Mouse (Mus musculus): Measurements from ENCODE around the gene Ippk. TPM values are rescaled to one million over a fixed set of nuclear protein-coding genes. Genes with fewer than 3 reads are reported as not detected.

Ippk gene
- polyA plus RNA-seq, 1 experiment from 2014 or later, result 7.3 TPM

- H3K9ac ChIP-seq, result no peak overlapping the region
- H3K4me2 ChIP-seq, result no peak overlapping the region
- H3K4me1 ChIP-seq (replicated peaks), result peaks cover 9% of the 10 kb centered on the region; the same call in 1 of the 2 replicates
- no peak overlapping the region for H3K27ac ChIP-seq (replicated peaks)
- ATAC-seq (ENCODE audit: insufficient read depth), result no peak
- no peaks in the 10 kb centered on the region for H3K27me3 ChIP-seq
- WGBS (ENCODE audit: insufficient replicate concordance), result 73% methylated on average over 11 of the region's 11 CpGs
- no peak overlapping the region for H3K4me3 ChIP-seq (replicated peaks)
- H3K36me3 ChIP-seq (replicated peaks), result peaks cover 39% of the 10 kb centered on the region
- H3K9me3 ChIP-seq (replicated peaks), result no peaks in the 10 kb centered on the region
Observed at GRCm38 (mm10) chr13:49466393-49467075, 45.5 kb downstream of the Ippk start.

GRCm38 (mm10) chr13:49467585-49467984 is 46.5 kb downstream of the Ippk start:
- H3K27me3 ChIP-seq, result no peaks in the 10 kb centered on the region
- no peak overlapping the region for H3K27ac ChIP-seq (replicated peaks)
- H3K9ac ChIP-seq, result no peak overlapping the region
- H3K4me2 ChIP-seq, result no peak overlapping the region
- H3K9me3 ChIP-seq (replicated peaks), result no peaks in the 10 kb centered on the region
- peaks cover 29% of the 10 kb centered on the region for H3K36me3 ChIP-seq (replicated peaks)
- WGBS (ENCODE audit: insufficient replicate concordance), result 61% methylated on average over 2 of the region's 2 CpGs
- no peak for ATAC-seq (ENCODE audit: insufficient read depth)
- peaks cover 15% of the 10 kb centered on the region; the same call in 1 of the 2 replicates for H3K4me1 ChIP-seq (replicated peaks)
- no peak overlapping the region for H3K4me3 ChIP-seq (replicated peaks)

- H3K9me3 ChIP-seq (replicated peaks), result no peaks in the 10 kb centered on the region
- no peak overlapping the region for H3K4me2 ChIP-seq
- no peak for ATAC-seq (ENCODE audit: insufficient read depth)
- no peaks in the 10 kb centered on the region for H3K27me3 ChIP-seq
- H3K4me3 ChIP-seq (replicated peaks), result no peak overlapping the region
- peaks cover 16% of the 10 kb centered on the region; the same call in 1 of the 2 replicates for H3K4me1 ChIP-seq (replicated peaks)
- H3K27ac ChIP-seq (replicated peaks), result no peak overlapping the region
- WGBS (ENCODE audit: insufficient replicate concordance), result 68% methylated on average over 5 of the region's 5 CpGs
- H3K9ac ChIP-seq, result no peak overlapping the region
- H3K36me3 ChIP-seq (replicated peaks), result peaks cover 19% of the 10 kb centered on the region
Observed at GRCm38 (mm10) chr13:49469002-49469401, 48.0 kb downstream of the Ippk start.

- Histone ChIP-seq H3K9me3 (replicated peaks) (no peaks in the 10 kb centered on the region), H3K27me3 (no peaks in the 10 kb centered on the region), H3K4me2 (no peak overlapping the region), H3K9ac (no peak overlapping the region), H3K4me1 (replicated peaks) (peaks cover 16% of the 10 kb centered on the region; the same call in 1 of the 2 replicates), H3K36me3 (replicated peaks) (0 out of 2 replicates have a peak, but pooled peaks cover 5% of the 10 kb centered on the region), H3K27ac (replicated peaks) (no peak overlapping the region), H3K4me3 (replicated peaks) (no peak overlapping the region)
- WGBS (ENCODE audit: insufficient replicate concordance), result 59% methylated on average over 4 of the region's 4 CpGs
- no peak for ATAC-seq (ENCODE audit: insufficient read depth)
Observed at GRCm38 (mm10) chr13:49470319-49470718, 49.3 kb downstream of the Ippk start.

GRCm38 (mm10) chr13:49470806-49471205 is 49.8 kb downstream of the Ippk start:
- 29% methylated on average over 4 of the region's 4 CpGs for WGBS (ENCODE audit: insufficient replicate concordance)
- H3K4me3 ChIP-seq (replicated peaks), result no peak overlapping the region
- no peak for ATAC-seq (ENCODE audit: insufficient read depth)

GRCm38 (mm10) chr13:49471981-49472675 is 51.1 kb downstream of the Ippk start:
- 65% methylated on average over 4 of the region's 4 CpGs for WGBS (ENCODE audit: insufficient replicate concordance)
- H3K27me3 ChIP-seq, result no peaks in the 10 kb centered on the region
- no peak overlapping the region; the same call in 1 of the 2 replicates for H3K27ac ChIP-seq (replicated peaks)
- no peaks in the 10 kb centered on the region for H3K36me3 ChIP-seq (replicated peaks)
- H3K9me3 ChIP-seq (replicated peaks), result no peaks in the 10 kb centered on the region
- no peak overlapping the region for H3K4me2 ChIP-seq
- no peak overlapping the region for H3K4me3 ChIP-seq (replicated peaks)
- ATAC-seq (ENCODE audit: insufficient read depth), result peak; percentile 44; the same call in 1 of the 2 replicates
- H3K9ac ChIP-seq, result no peak overlapping the region
- 0 out of 2 replicates have a peak, but pooled peaks cover 11% of the 10 kb centered on the region for H3K4me1 ChIP-seq (replicated peaks)

More at GRCm38 (mm10) chr13:49470806-49471205, 49.8 kb downstream of the Ippk start:
- Histone ChIP-seq H3K4me2 (no peak overlapping the region), H3K36me3 (replicated peaks) (0 out of 2 replicates have a peak, but pooled peaks cover under 1% of the 10 kb centered on the region), H3K9me3 (replicated peaks) (no peaks in the 10 kb centered on the region), H3K4me1 (replicated peaks) (peaks cover 13% of the 10 kb centered on the region; the same call in 1 of the 2 replicates), H3K27me3 (no peaks in the 10 kb centered on the region), H3K27ac (replicated peaks) (no peak overlapping the region), H3K9ac (no peak overlapping the region)

GRCm38 (mm10) chr13:49472676-49473005 is 51.6 kb downstream of the Ippk start:
- 0 out of 2 replicates have a peak, but pooled peaks cover 11% of the 10 kb centered on the region for H3K4me1 ChIP-seq (replicated peaks)
- no peaks in the 10 kb centered on the region for H3K9me3 ChIP-seq (replicated peaks)
- no peak overlapping the region for H3K27ac ChIP-seq (replicated peaks)
- H3K36me3 ChIP-seq (replicated peaks), result no peaks in the 10 kb centered on the region
- no peak overlapping the region for H3K4me2 ChIP-seq
- H3K9ac ChIP-seq, result no peak overlapping the region
- no peak for ATAC-seq (ENCODE audit: insufficient read depth)
- H3K27me3 ChIP-seq, result no peaks in the 10 kb centered on the region
- WGBS (ENCODE audit: insufficient replicate concordance), result 82% methylated on average over 6 of the region's 6 CpGs
- no peak overlapping the region for H3K4me3 ChIP-seq (replicated peaks)

GRCm38 (mm10) chr13:49477887-49478286 is 56.8 kb downstream of the Ippk start:
- Histone ChIP-seq H3K27me3 (no peaks in the 10 kb centered on the region), H3K27ac (replicated peaks) (no peak overlapping the region), H3K36me3 (replicated peaks) (no peaks in the 10 kb centered on the region), H3K9me3 (replicated peaks) (no peaks in the 10 kb centered on the region), H3K4me3 (replicated peaks) (no peak overlapping the region), H3K9ac (no peak overlapping the region), H3K4me1 (replicated peaks) (no peaks in the 10 kb centered on the region), H3K4me2 (no peak overlapping the region)
- no peak for ATAC-seq (ENCODE audit: insufficient read depth)
- WGBS (ENCODE audit: insufficient replicate concordance), result 77% methylated on average over 3 of the region's 3 CpGs

GRCm38 (mm10) chr13:49478851-49479374 is 57.9 kb downstream of the Ippk start:
- H3K9me3 ChIP-seq (replicated peaks), result no peaks in the 10 kb centered on the region
- H3K36me3 ChIP-seq (replicated peaks), result no peaks in the 10 kb centered on the region
- no peak overlapping the region for H3K4me3 ChIP-seq (replicated peaks)
- H3K27ac ChIP-seq (replicated peaks), result no peak overlapping the region
- no peaks in the 10 kb centered on the region for H3K4me1 ChIP-seq (replicated peaks)
- H3K9ac ChIP-seq, result no peak overlapping the region
- H3K27me3 ChIP-seq, result no peaks in the 10 kb centered on the region
- WGBS (ENCODE audit: insufficient replicate concordance), result 70% methylated on average over 6 of the region's 6 CpGs
- no peak for ATAC-seq (ENCODE audit: insufficient read depth)
- H3K4me2 ChIP-seq, result no peak overlapping the region

- 78% methylated on average over 4 of the region's 4 CpGs for WGBS (ENCODE audit: insufficient replicate concordance)
- Histone ChIP-seq H3K9me3 (replicated peaks) (no peaks in the 10 kb centered on the region), H3K9ac (no peak overlapping the region), H3K4me3 (replicated peaks) (no peak overlapping the region), H3K27me3 (no peaks in the 10 kb centered on the region), H3K27ac (replicated peaks) (no peak overlapping the region), H3K36me3 (replicated peaks) (no peaks in the 10 kb centered on the region), H3K4me2 (no peak overlapping the region), H3K4me1 (replicated peaks) (no peaks in the 10 kb centered on the region)
- ATAC-seq (ENCODE audit: insufficient read depth), result no peak
Observed at GRCm38 (mm10) chr13:49479399-49479798, 58.4 kb downstream of the Ippk start.

GRCm38 (mm10) chr13:49480057-49480456 is 59.0 kb downstream of the Ippk start:
- WGBS (ENCODE audit: insufficient replicate concordance), result 64% methylated on average over 2 of the region's 2 CpGs
- no peak for ATAC-seq (ENCODE audit: insufficient read depth)
- Histone ChIP-seq H3K9me3 (replicated peaks) (no peaks in the 10 kb centered on the region), H3K9ac (no peak overlapping the region), H3K27me3 (no peaks in the 10 kb centered on the region), H3K36me3 (replicated peaks) (no peaks in the 10 kb centered on the region), H3K27ac (replicated peaks) (no peak overlapping the region), H3K4me1 (replicated peaks) (no peaks in the 10 kb centered on the region), H3K4me3 (replicated peaks) (no peak overlapping the region), H3K4me2 (no peak overlapping the region)

Measured in liver, embryonic 15.5 days (tissue).